Mouse (Mus musculus) midbrain, embryonic 16.5 days (tissue): ENCODE measurements around the gene Rplp1. TPM values are rescaled to one million over a fixed set of nuclear protein-coding genes. Genes with fewer than 3 reads are reported as not detected.

Experiments used
- ATAC-seq: fragments of 200-750 bp; cut with Nextera tagmentation; 2 replicates; pipeline ENCODE4 v1.8.0; 2017; ENCODE audit warnings: moderate TSS enrichment
- H3K27ac ChIP-seq: fragments of 300-500 bp; sonication (generic); 2 replicates; pipeline ENCODE4 v1.5.1; 2014; ENCODE audit warnings: mild to moderate bottlenecking, low read length, mixed read lengths
- H3K27me3 ChIP-seq: fragments of 300-500 bp; sonication (generic); 2 replicates; pipeline ENCODE4 v1.6.1; 2014; ENCODE audit warnings: low read depth, low read length, mixed read lengths; ENCODE audit not compliant: control insufficient read depth, insufficient read depth
- H3K36me3 ChIP-seq: fragments of 300-500 bp; sonication (generic); 2 replicates; pipeline ENCODE4 v1.6.1; 2014; ENCODE audit warnings: mild to moderate bottlenecking, low read length, moderate library complexity, mixed read lengths; ENCODE audit not compliant: control insufficient read depth, insufficient read depth
- H3K4me1 ChIP-seq: fragments of 300-500 bp; sonication (generic); 2 replicates; pipeline ENCODE4 v1.6.1; 2014; ENCODE audit warnings: mild to moderate bottlenecking, low read length, mixed read lengths; ENCODE audit not compliant: control insufficient read depth, insufficient read depth
- H3K4me2 ChIP-seq: fragments of 300-500 bp; sonication (generic); 2 replicates; pipeline ENCODE4 v1.6.1; 2014; ENCODE audit warnings: mild to moderate bottlenecking, low read length, mixed read lengths
- H3K4me3 ChIP-seq: fragments of 300-500 bp; sonication (generic); 2 replicates; pipeline ENCODE4 v1.5.1; 2014; ENCODE audit warnings: low read depth, mild to moderate bottlenecking, low read length, moderate library complexity, mixed read lengths
- H3K9ac ChIP-seq: fragments of 300-500 bp; sonication (generic); 2 replicates; pipeline ENCODE4 v1.6.1; 2014; ENCODE audit warnings: low read depth, low read length, mixed read lengths
- H3K9me3 ChIP-seq: fragments of 300-500 bp; sonication (generic); replicated peaks from 2 replicates; pipeline ENCODE4 v1.6.1; 2014; ENCODE audit warnings: mild to moderate bottlenecking, low read length, mixed read lengths; ENCODE audit not compliant: control insufficient read depth, poor library complexity, severe bottlenecking
- WGBS: fragments of 180-500 bp; shearing (Covaris S2); extraction: QIAGEN DNeasy Blood & Tissue Kit; methylation state at CpG from one replicate; pipeline ENCODE4 v1.1.7; 2014; 5-methylcytosine and 5-hydroxymethylcytosine counted together
- polyA plus RNA-seq: library from polyadenylated mRNA; unstranded; fragments of >200 nt; fragmentation: Nextera tagmentation; extraction: Ambion mirVana; gene quantifications from 2 replicates; pipeline ENCODE4 v1.2.1, GENCODE M21; 2015

Rplp1 gene
- polyA plus RNA-seq, 1 experiment from 2014 or later, result 819 TPM

DNA sequence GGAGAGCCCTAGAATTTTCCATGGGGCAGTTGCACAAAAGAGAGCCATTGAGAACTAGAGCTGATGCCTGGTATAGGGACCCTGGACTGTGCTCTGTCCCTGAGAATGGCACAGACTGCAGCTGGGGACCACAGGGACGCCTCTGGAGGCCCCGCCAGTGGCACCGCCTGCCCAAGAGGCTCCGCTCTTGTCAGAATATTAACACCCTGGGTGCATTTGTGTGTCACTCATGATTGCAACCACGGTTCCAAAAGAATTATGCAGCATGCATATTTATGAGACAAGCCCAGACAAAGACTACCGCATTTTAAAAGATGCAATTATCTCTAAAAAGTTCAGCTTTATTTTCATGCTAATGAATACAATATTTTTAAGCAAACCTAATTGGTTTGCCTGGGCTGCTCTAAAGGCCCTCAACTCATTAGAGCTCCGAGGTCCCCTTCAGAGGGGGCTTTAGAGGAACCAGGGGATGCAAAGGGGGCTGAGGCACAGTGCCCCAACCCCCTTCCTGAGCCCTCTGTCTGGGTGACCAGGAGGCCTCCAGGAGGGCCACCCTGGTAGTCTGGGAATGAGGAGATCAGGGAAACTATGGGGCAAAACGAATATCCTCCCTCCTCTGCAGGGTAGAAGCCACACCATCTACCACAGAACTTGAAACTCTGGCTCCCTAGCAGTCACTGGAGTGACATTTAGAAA is 41.9 kb downstream of the Rplp1 start:
- Histone ChIP-seq H3K4me2 (no peak overlapping the region), H3K4me1 (peaks cover 27% of the 10 kb centered on the region), H3K27ac (peak overlapping the region; percentile 70)

DNA sequence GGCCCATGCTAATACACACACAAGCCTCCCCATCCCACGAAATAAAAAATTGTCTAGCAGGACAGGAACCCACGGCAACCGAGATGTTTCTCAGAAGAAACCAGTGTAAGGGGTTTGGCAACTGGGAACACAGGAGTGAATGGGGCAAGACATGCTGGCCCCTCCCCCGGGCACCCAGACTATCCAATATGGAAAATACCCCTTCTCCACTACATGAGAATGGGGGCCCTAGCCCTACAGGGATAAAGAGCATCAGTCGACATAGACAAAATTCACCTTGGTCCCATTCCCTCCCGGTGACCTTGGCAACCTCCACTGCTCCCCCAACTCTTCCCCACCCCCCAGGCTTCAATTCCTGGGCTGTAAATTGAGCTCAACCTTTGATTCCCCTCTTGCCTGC is 42.5 kb downstream of the Rplp1 start:
- H3K4me1 ChIP-seq, result peaks cover 28% of the 10 kb centered on the region
- H3K4me2 ChIP-seq, result no peak overlapping the region
- H3K36me3 ChIP-seq, result no peaks in the 10 kb centered on the region
- H3K9me3 ChIP-seq, result no peaks in the 10 kb centered on the region
- peak overlapping the region; percentile 70 for H3K27ac ChIP-seq
- 16% methylated on average over 6 of the region's 6 CpGs for WGBS
- H3K27me3 ChIP-seq, result no peaks in the 10 kb centered on the region
- ATAC-seq, result no peak
- H3K9ac ChIP-seq, result 0 out of 2 replicates have a peak overlapping the region, but pooled peaks have one; percentile 18
- H3K4me3 ChIP-seq, result no peak overlapping the region

More for the DNA sequence above, 41.9 kb downstream of the Rplp1 start:
- Histone ChIP-seq H3K27me3 (no peaks in the 10 kb centered on the region), H3K9me3 (no peaks in the 10 kb centered on the region), H3K4me3 (no peak overlapping the region), H3K9ac (0 out of 2 replicates have a peak overlapping the region, but pooled peaks have one; percentile 18), H3K36me3 (no peaks in the 10 kb centered on the region)
- WGBS, result 11% methylated on average over 8 of the region's 8 CpGs
- ATAC-seq, result peak; percentile 89

DNA sequence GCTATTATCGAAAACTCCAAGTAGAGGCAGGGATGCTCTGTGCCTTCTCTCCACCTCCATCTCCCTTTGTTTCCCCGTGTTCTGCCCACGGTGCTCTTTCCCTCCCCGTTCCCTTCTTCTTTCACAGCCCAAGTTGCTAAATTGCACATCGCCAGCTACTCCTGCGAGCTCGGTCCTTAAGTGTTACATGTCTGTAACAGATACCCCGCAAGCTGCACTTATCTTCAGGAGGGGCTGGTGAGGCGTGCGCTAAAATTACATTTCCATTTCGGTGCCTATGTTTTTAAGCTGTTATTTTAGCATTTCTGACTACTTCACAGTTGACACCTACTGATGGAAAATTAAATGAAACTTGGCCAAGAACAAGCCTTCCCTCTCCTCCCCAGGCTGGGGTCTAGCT is 46.7 kb downstream of the Rplp1 start:
- Histone ChIP-seq H3K9ac (no peak overlapping the region), H3K4me3 (no peak overlapping the region), H3K9me3 (no peaks in the 10 kb centered on the region), H3K4me1 (peaks cover 12% of the 10 kb centered on the region), H3K27ac (no peak overlapping the region), H3K36me3 (no peaks in the 10 kb centered on the region), H3K27me3 (no peaks in the 10 kb centered on the region; the same call in 1 of the 2 replicates), H3K4me2 (no peak overlapping the region)
- 58% methylated on average over 11 of the region's 11 CpGs for WGBS
- no peak for ATAC-seq

Other genes with a start within 250 kb of the Rplp1 start
- 10.1 and 12.9 TPM in 2 replicates for gene Kif23, start 32.2 kb upstream of the Rplp1 start, polyA plus RNA-seq
- gene Paqr5, start 112.3 kb upstream of the Rplp1 start, polyA plus RNA-seq, result 0.18 and 0.48 TPM in 2 replicates
- gene Glce, start 208.1 kb upstream of the Rplp1 start, polyA plus RNA-seq, result 21.0 and 22.1 TPM in 2 replicates